Mouse (Mus musculus): Measurements from ENCODE around the gene Crtc2. TPM values are rescaled to one million over a fixed set of nuclear protein-coding genes. Genes with fewer than 3 reads are reported as not detected.

The Crtc2 gene
- polyA plus RNA-seq, 1 experiment from 2014 or later = 18.5 TPM

- Histone ChIP-seq H3K9me3 (replicated peaks) (no peaks in the 10 kb centered on the region), H3K27ac (replicated peaks) (peak within 1 kb of the TSS; percentile 98), H3K4me3 (peak within 1 kb of the TSS; percentile 91), H3K27me3 (ENCODE audit: low read depth, poor library complexity, severe bottlenecking) (no peaks in the 10 kb centered on the region), H3K4me1 (peaks cover 30% of the 10 kb centered on the region), H3K36me3 (peaks cover 69% of the 10 kb centered on the region)
- peak; percentile 91 for DNase-seq (ENCODE audit: low spot score)
- WGBS = under 1% methylated on average over 81 of the region's 87 CpGs
Observed at GRCm38 (mm10) chr3:90265034-90265931, 11.3 kb downstream of the Crtc2 start, which contains the start of gene Dennd4b. Dennd4b (plus strand) TSS chr3:90265185.

GRCm38 (mm10) chr3:90265932-90266741 lies 12.2 kb downstream of the Crtc2 start:
- Histone ChIP-seq H3K36me3 (peaks cover 69% of the 10 kb centered on the region), H3K9me3 (replicated peaks) (no peaks in the 10 kb centered on the region)
- DNase-seq (ENCODE audit: low spot score) = no peak

GRCm38 (mm10) chr3:90266901-90267775 lies 13.2 kb downstream of the Crtc2 start:
- H3K9me3 ChIP-seq (replicated peaks) = no peaks in the 10 kb centered on the region
- H3K27me3 ChIP-seq (ENCODE audit: low read depth, poor library complexity, severe bottlenecking) = no peaks in the 10 kb centered on the region
- H3K4me1 ChIP-seq = peaks cover 30% of the 10 kb centered on the region
- DNase-seq (ENCODE audit: low spot score) = no peak
- peak overlapping the region; percentile 91; the same call in 1 of the 2 replicates for H3K4me3 ChIP-seq
- H3K27ac ChIP-seq (replicated peaks) = peak overlapping the region; percentile 98
- 92% methylated on average over 20 of the region's 20 CpGs for WGBS
- peaks cover 69% of the 10 kb centered on the region for H3K36me3 ChIP-seq

More at GRCm38 (mm10) chr3:90265932-90266741, 12.2 kb downstream of the Crtc2 start:
- WGBS = 29% methylated on average over 16 of the region's 16 CpGs
- Histone ChIP-seq H3K27ac (replicated peaks) (peak overlapping the region; percentile 98), H3K27me3 (ENCODE audit: low read depth, poor library complexity, severe bottlenecking) (no peaks in the 10 kb centered on the region), H3K4me3 (peak overlapping the region; percentile 91), H3K4me1 (peaks cover 30% of the 10 kb centered on the region)

- 98% methylated on average over 11 of the region's 11 CpGs for WGBS
- H3K36me3 ChIP-seq = peaks cover 69% of the 10 kb centered on the region
- peaks cover 30% of the 10 kb centered on the region for H3K4me1 ChIP-seq
- H3K4me3 ChIP-seq = no peak overlapping the region
- no peaks in the 10 kb centered on the region for H3K27me3 ChIP-seq (ENCODE audit: low read depth, poor library complexity, severe bottlenecking)
- H3K9me3 ChIP-seq (replicated peaks) = no peaks in the 10 kb centered on the region
- DNase-seq (ENCODE audit: low spot score) = no peak
- no peak overlapping the region for H3K27ac ChIP-seq (replicated peaks)
Observed at GRCm38 (mm10) chr3:90268190-90268589, 14.2 kb downstream of the Crtc2 start.

- H3K36me3 ChIP-seq = peaks cover 69% of the 10 kb centered on the region
- H3K4me1 ChIP-seq = peaks cover 30% of the 10 kb centered on the region
- H3K27ac ChIP-seq (replicated peaks) = no peak overlapping the region
- no peak for DNase-seq (ENCODE audit: low spot score)
- no peak overlapping the region for H3K4me3 ChIP-seq
- 87% methylated on average over 16 of the region's 16 CpGs for WGBS
- no peaks in the 10 kb centered on the region for H3K27me3 ChIP-seq (ENCODE audit: low read depth, poor library complexity, severe bottlenecking)
- H3K9me3 ChIP-seq (replicated peaks) = no peaks in the 10 kb centered on the region
Observed at GRCm38 (mm10) chr3:90268971-90269370, 15.0 kb downstream of the Crtc2 start.

GRCm38 (mm10) chr3:90270784-90271183 lies 16.8 kb downstream of the Crtc2 start:
- Histone ChIP-seq H3K27ac (replicated peaks) (no peak overlapping the region), H3K36me3 (peaks cover 84% of the 10 kb centered on the region), H3K27me3 (ENCODE audit: low read depth, poor library complexity, severe bottlenecking) (no peaks in the 10 kb centered on the region), H3K4me3 (no peak overlapping the region), H3K4me1 (peaks cover 18% of the 10 kb centered on the region), H3K9me3 (replicated peaks) (no peaks in the 10 kb centered on the region)
- DNase-seq (ENCODE audit: low spot score) = no peak
- WGBS = 93% methylated on average over 8 of the region's 8 CpGs

- no peak overlapping the region for H3K27ac ChIP-seq (replicated peaks)
- H3K9me3 ChIP-seq (replicated peaks) = no peaks in the 10 kb centered on the region
- peaks cover 98% of the 10 kb centered on the region for H3K36me3 ChIP-seq
- no peak overlapping the region for H3K4me3 ChIP-seq
- WGBS = 77% methylated on average over 9 of the region's 9 CpGs
- no peak for DNase-seq (ENCODE audit: low spot score)
- peaks cover 5% of the 10 kb centered on the region for H3K4me1 ChIP-seq
- no peaks in the 10 kb centered on the region for H3K27me3 ChIP-seq (ENCODE audit: low read depth, poor library complexity, severe bottlenecking)
Observed at GRCm38 (mm10) chr3:90272170-90272569, 18.2 kb downstream of the Crtc2 start.

- Histone ChIP-seq H3K4me1 (no peaks in the 10 kb centered on the region), H3K27me3 (ENCODE audit: low read depth, poor library complexity, severe bottlenecking) (no peaks in the 10 kb centered on the region), H3K27ac (replicated peaks) (no peak overlapping the region), H3K36me3 (peaks cover 98% of the 10 kb centered on the region), H3K4me3 (no peak overlapping the region), H3K9me3 (replicated peaks) (no peaks in the 10 kb centered on the region)
- no peak for DNase-seq (ENCODE audit: low spot score)
- WGBS = 94% methylated on average over 22 of the region's 22 CpGs
Observed at GRCm38 (mm10) chr3:90273855-90274254, 19.9 kb downstream of the Crtc2 start.

GRCm38 (mm10) chr3:90275286-90275685 lies 21.3 kb downstream of the Crtc2 start:
- Histone ChIP-seq H3K27me3 (ENCODE audit: low read depth, poor library complexity, severe bottlenecking) (no peaks in the 10 kb centered on the region), H3K36me3 (peaks cover 100% of the 10 kb centered on the region), H3K4me3 (no peak overlapping the region), H3K27ac (replicated peaks) (no peak overlapping the region), H3K9me3 (replicated peaks) (no peaks in the 10 kb centered on the region), H3K4me1 (no peaks in the 10 kb centered on the region)
- 89% methylated on average over 11 of the region's 11 CpGs for WGBS
- DNase-seq (ENCODE audit: low spot score) = no peak

GRCm38 (mm10) chr3:90276858-90277257 lies 22.9 kb downstream of the Crtc2 start:
- Histone ChIP-seq H3K9me3 (replicated peaks) (no peaks in the 10 kb centered on the region), H3K4me3 (no peak overlapping the region), H3K4me1 (no peaks in the 10 kb centered on the region), H3K36me3 (peaks cover 97% of the 10 kb centered on the region), H3K27me3 (ENCODE audit: low read depth, poor library complexity, severe bottlenecking) (no peaks in the 10 kb centered on the region), H3K27ac (replicated peaks) (no peak overlapping the region)
- WGBS = 46% methylated on average over 16 of the region's 16 CpGs
- DNase-seq (ENCODE audit: low spot score) = no peak

GRCm38 (mm10) chr3:90277793-90278192 lies 23.8 kb downstream of the Crtc2 start:
- H3K36me3 ChIP-seq = peaks cover 87% of the 10 kb centered on the region
- no peaks in the 10 kb centered on the region for H3K9me3 ChIP-seq (replicated peaks)
- H3K27me3 ChIP-seq (ENCODE audit: low read depth, poor library complexity, severe bottlenecking) = no peaks in the 10 kb centered on the region
- no peak overlapping the region for H3K4me3 ChIP-seq
- no peaks in the 10 kb centered on the region for H3K4me1 ChIP-seq
- DNase-seq (ENCODE audit: low spot score) = no peak
- 91% methylated on average over 9 of the region's 9 CpGs for WGBS
- no peak overlapping the region for H3K27ac ChIP-seq (replicated peaks)

- Histone ChIP-seq H3K9me3 (replicated peaks) (no peaks in the 10 kb centered on the region), H3K4me3 (no peak overlapping the region)
Observed at GRCm38 (mm10) chr3:90278211-90278610, 24.2 kb downstream of the Crtc2 start.

More at GRCm38 (mm10) chr3:90278211-90278610, 24.2 kb downstream of the Crtc2 start:
- 95% methylated on average over 10 of the region's 10 CpGs for WGBS
- peaks cover 83% of the 10 kb centered on the region for H3K36me3 ChIP-seq
- DNase-seq (ENCODE audit: low spot score) = no peak
- no peaks in the 10 kb centered on the region for H3K27me3 ChIP-seq (ENCODE audit: low read depth, poor library complexity, severe bottlenecking)
- H3K27ac ChIP-seq (replicated peaks) = no peak overlapping the region
- no peaks in the 10 kb centered on the region for H3K4me1 ChIP-seq
